Mouse (Mus musculus): ENCODE data around the gene Efcab9. TPM values are rescaled to one million over a fixed set of nuclear protein-coding genes. Genes with fewer than 3 reads are reported as not detected.

Gene Efcab9
- total and polyA plus RNA-seq, 2 experiments from 2014 or later, result not detected

- under 1% methylated on average over 69 of the region's 82 CpGs for WGBS
These were observed 1.0 kb upstream of the Efcab9 start, which contains the start of gene Stk10 for GRCm38 (mm10) chr11:32532765-32533481. Stk10 (plus strand) TSS chr11:32533305.

GRCm38 (mm10) chr11:32530151-32530550 is 1.7 kb downstream of the Efcab9 start:
- ATAC-seq (ENCODE audit: low FRiP score) (no peak), DNase-seq (ENCODE audit: low spot score) (no peak)
- H3K4me2 ChIP-seq (ENCODE audit: low read depth, low read length, poor library complexity, severe bottlenecking), result no peak overlapping the region
- no peaks in the 10 kb centered on the region for H3K36me3 ChIP-seq (ENCODE audit: insufficient read depth, low read length)
- no peaks in the 10 kb centered on the region for H3K9me3 ChIP-seq (ENCODE audit: low read length)
- no peak overlapping the region for H3K27ac ChIP-seq (ENCODE audit: low read depth, low read length)
- no peaks in the 10 kb centered on the region for H3K27me3 ChIP-seq (ENCODE audit: insufficient read depth, low read length)
- no peak overlapping the region for H3K9ac ChIP-seq (replicated peaks; ENCODE audit: low read length, poor library complexity, severe bottlenecking)
- 82% methylated on average over 1 of the region's 1 CpGs for WGBS
- H3K4me1 ChIP-seq (ENCODE audit: insufficient read depth, low read length), result 0 out of 2 replicates have a peak, but pooled peaks cover 2% of the 10 kb centered on the region
- H3K4me3 ChIP-seq (ENCODE audit: low read depth, low read length), result no peak overlapping the region
- TF ChIP-seq CTCF (IDR thresholded peaks at IDR 0.05), result peak; percentile 35; the same call in 1 of the 2 replicates

More at GRCm38 (mm10) chr11:32532765-32533481, 1.0 kb upstream of the Efcab9 start, which contains the start of gene Stk10:
- DNase-seq (ENCODE audit: low spot score), result peak; percentile 83
- Histone ChIP-seq H3K4me3 (ENCODE audit: low read depth, low read length) (peak within 1 kb of the TSS; percentile 68), H3K4me2 (ENCODE audit: low read depth, low read length, poor library complexity, severe bottlenecking) (peak within 1 kb of the TSS; percentile 97), H3K36me3 (ENCODE audit: insufficient read depth, low read length) (no peaks in the 10 kb centered on the region), H3K27ac (ENCODE audit: low read depth, low read length) (no peak within 1 kb of the TSS), H3K4me1 (ENCODE audit: insufficient read depth, low read length) (0 out of 2 replicates have a peak, but pooled peaks cover 6% of the 10 kb centered on the region), H3K9me3 (ENCODE audit: low read length) (no peaks in the 10 kb centered on the region), H3K27me3 (ENCODE audit: insufficient read depth, low read length) (no peaks in the 10 kb centered on the region), H3K9ac (replicated peaks; ENCODE audit: low read length, poor library complexity, severe bottlenecking) (peak within 1 kb of the TSS; percentile 63)
- peak; percentile 91 for ATAC-seq (ENCODE audit: low FRiP score)
- no peak for TF ChIP-seq CTCF (IDR thresholded peaks at IDR 0.05)

GRCm38 (mm10) chr11:32527006-32527405 is 4.9 kb downstream of the Efcab9 start:
- no peak for ATAC-seq (ENCODE audit: low FRiP score)
- no peak for DNase-seq (ENCODE audit: low spot score)
- Histone ChIP-seq H3K9ac (replicated peaks; ENCODE audit: low read length, poor library complexity, severe bottlenecking) (no peak overlapping the region), H3K27me3 (ENCODE audit: insufficient read depth, low read length) (no peaks in the 10 kb centered on the region), H3K4me2 (ENCODE audit: low read depth, low read length, poor library complexity, severe bottlenecking) (no peak overlapping the region), H3K36me3 (ENCODE audit: insufficient read depth, low read length) (0 out of 2 replicates have a peak, but pooled peaks cover 3% of the 10 kb centered on the region), H3K4me3 (ENCODE audit: low read depth, low read length) (no peak overlapping the region), H3K27ac (ENCODE audit: low read depth, low read length) (no peak overlapping the region), H3K4me1 (ENCODE audit: insufficient read depth, low read length) (no peaks in the 10 kb centered on the region), H3K9me3 (ENCODE audit: low read length) (no peaks in the 10 kb centered on the region)
- TF ChIP-seq CTCF (IDR thresholded peaks at IDR 0.05), result no peak
- 87% methylated on average over 4 of the region's 4 CpGs for WGBS

GRCm38 (mm10) chr11:32524122-32524920 is 7.6 kb downstream of the Efcab9 start:
- 83% methylated on average over 11 of the region's 11 CpGs for WGBS
- Histone ChIP-seq H3K4me1 (ENCODE audit: insufficient read depth, low read length) (no peaks in the 10 kb centered on the region), H3K9me3 (ENCODE audit: low read length) (no peaks in the 10 kb centered on the region), H3K4me2 (ENCODE audit: low read depth, low read length, poor library complexity, severe bottlenecking) (no peak overlapping the region), H3K27me3 (ENCODE audit: insufficient read depth, low read length) (no peaks in the 10 kb centered on the region), H3K4me3 (ENCODE audit: low read depth, low read length) (no peak overlapping the region), H3K27ac (ENCODE audit: low read depth, low read length) (no peak overlapping the region), H3K36me3 (ENCODE audit: insufficient read depth, low read length) (0 out of 2 replicates have a peak, but pooled peaks cover 3% of the 10 kb centered on the region), H3K9ac (replicated peaks; ENCODE audit: low read length, poor library complexity, severe bottlenecking) (no peak overlapping the region)
- TF ChIP-seq CTCF (IDR thresholded peaks at IDR 0.05), result no peak
- ATAC-seq (ENCODE audit: low FRiP score) (no peak), DNase-seq (ENCODE audit: low spot score) (no peak)

GRCm38 (mm10) chr11:32521246-32521645 is 10.6 kb downstream of the Efcab9 start:
- Histone ChIP-seq H3K4me1 (ENCODE audit: insufficient read depth, low read length) (no peaks in the 10 kb centered on the region), H3K4me2 (ENCODE audit: low read depth, low read length, poor library complexity, severe bottlenecking) (no peak overlapping the region), H3K27me3 (ENCODE audit: insufficient read depth, low read length) (no peaks in the 10 kb centered on the region), H3K9me3 (ENCODE audit: low read length) (no peaks in the 10 kb centered on the region), H3K9ac (replicated peaks; ENCODE audit: low read length, poor library complexity, severe bottlenecking) (no peak overlapping the region), H3K4me3 (ENCODE audit: low read depth, low read length) (no peak overlapping the region), H3K36me3 (ENCODE audit: insufficient read depth, low read length) (peaks cover 11% of the 10 kb centered on the region; the same call in 1 of the 2 replicates), H3K27ac (ENCODE audit: low read depth, low read length) (no peak overlapping the region)
- no peak for TF ChIP-seq CTCF (IDR thresholded peaks at IDR 0.05)
- DNase-seq (ENCODE audit: low spot score) (no peak), ATAC-seq (ENCODE audit: low FRiP score) (no peak)
- 78% methylated on average over 2 of the region's 2 CpGs for WGBS

Data from midbrain, postnatal 0 days (tissue).